Mouse (Mus musculus): ENCODE results near the gene Nlrc5. TPM values are rescaled to one million over a fixed set of nuclear protein-coding genes. Genes with fewer than 3 reads are reported as not detected.
A peak's percentile ranks its signal among the peaks of the same experiment; 100 is the strongest.

The Nlrc5 gene
- polyA plus RNA-seq, 1 experiment from 2014 or later = 0.37 TPM

GRCm38 (mm10) chr8:94473431-94473830 is 39.3 kb downstream of the Nlrc5 start:
- Histone ChIP-seq H3K4me1 (no peaks in the 10 kb centered on the region), H3K9me3 (no peaks in the 10 kb centered on the region), H3K4me3 (no peak overlapping the region), H3K4me2 (no peak overlapping the region), H3K27me3 (0 out of 2 replicates have a peak, but pooled peaks cover 3% of the 10 kb centered on the region), H3K27ac (no peak overlapping the region), H3K36me3 (no peaks in the 10 kb centered on the region), H3K9ac (no peak overlapping the region)
- no peak for ATAC-seq (ENCODE audit: insufficient number of reproducible peaks, insufficient read depth, low FRiP score, low TSS enrichment, low read depth)
- WGBS = 79% methylated on average over 21 of the region's 21 CpGs

- Histone ChIP-seq H3K9me3 (no peaks in the 10 kb centered on the region), H3K4me2 (no peak overlapping the region), H3K36me3 (no peaks in the 10 kb centered on the region), H3K27me3 (0 out of 2 replicates have a peak, but pooled peaks cover 3% of the 10 kb centered on the region), H3K4me3 (no peak overlapping the region), H3K9ac (no peak overlapping the region), H3K27ac (no peak overlapping the region), H3K4me1 (no peaks in the 10 kb centered on the region)
- ATAC-seq (ENCODE audit: insufficient number of reproducible peaks, insufficient read depth, low FRiP score, low TSS enrichment, low read depth) = no peak
- 78% methylated on average over 8 of the region's 8 CpGs for WGBS
Observed at GRCm38 (mm10) chr8:94475786-94476185, 41.6 kb downstream of the Nlrc5 start.

GRCm38 (mm10) chr8:94476846-94477245 is 42.7 kb downstream of the Nlrc5 start:
- no peak for ATAC-seq (ENCODE audit: insufficient number of reproducible peaks, insufficient read depth, low FRiP score, low TSS enrichment, low read depth)
- Histone ChIP-seq H3K36me3 (no peaks in the 10 kb centered on the region), H3K27ac (no peak overlapping the region), H3K9me3 (no peaks in the 10 kb centered on the region), H3K4me3 (no peak overlapping the region), H3K4me1 (no peaks in the 10 kb centered on the region), H3K27me3 (0 out of 2 replicates have a peak, but pooled peaks cover 3% of the 10 kb centered on the region), H3K4me2 (no peak overlapping the region), H3K9ac (no peak overlapping the region)
- WGBS = 80% methylated on average over 7 of the region's 7 CpGs

DNA sequence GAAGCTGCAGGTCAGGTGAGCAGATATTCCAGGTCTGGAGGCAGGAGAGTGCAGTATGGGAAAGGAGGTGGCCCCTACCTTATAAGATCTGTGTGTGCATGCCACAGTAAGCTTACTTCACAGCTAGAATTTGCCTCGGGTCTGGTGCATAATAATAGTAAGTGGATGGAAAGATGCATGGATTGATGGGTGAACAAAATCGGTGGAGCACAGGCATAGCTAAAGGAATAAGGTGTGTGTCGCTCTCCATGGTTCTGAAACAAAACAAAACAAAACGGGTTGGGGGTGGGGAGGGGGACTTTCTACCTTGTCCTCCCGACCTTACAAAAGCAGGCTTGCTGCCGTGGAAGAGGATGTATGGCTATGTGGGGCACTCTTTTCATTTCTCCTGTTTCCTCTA is 47.9 kb downstream of the Nlrc5 start:
- no peak for ATAC-seq (ENCODE audit: insufficient number of reproducible peaks, insufficient read depth, low FRiP score, low TSS enrichment, low read depth)
- Histone ChIP-seq H3K9me3 (no peaks in the 10 kb centered on the region), H3K27me3 (no peaks in the 10 kb centered on the region; the same call in 1 of the 2 replicates), H3K4me2 (no peak overlapping the region), H3K4me1 (no peaks in the 10 kb centered on the region), H3K36me3 (no peaks in the 10 kb centered on the region), H3K9ac (no peak overlapping the region), H3K4me3 (no peak overlapping the region), H3K27ac (no peak overlapping the region)
- whole genome bisulfite sequencing = 6% methylated on average over 6 of the region's 6 CpGs

- Histone ChIP-seq H3K9ac (no peak overlapping the region), H3K27ac (no peak overlapping the region), H3K4me1 (no peaks in the 10 kb centered on the region), H3K4me3 (no peak overlapping the region), H3K36me3 (no peaks in the 10 kb centered on the region), H3K9me3 (no peaks in the 10 kb centered on the region), H3K27me3 (no peaks in the 10 kb centered on the region; the same call in 1 of the 2 replicates), H3K4me2 (no peak overlapping the region)
- 71% methylated on average over 3 of the region's 3 CpGs for WGBS
- no peak for ATAC-seq (ENCODE audit: insufficient number of reproducible peaks, insufficient read depth, low FRiP score, low TSS enrichment, low read depth)
Observed at GRCm38 (mm10) chr8:94485288-94485687, 51.1 kb downstream of the Nlrc5 start.

- 15% methylated on average over 2 of the region's 2 CpGs for WGBS
- Histone ChIP-seq H3K27ac (no peak overlapping the region), H3K36me3 (no peaks in the 10 kb centered on the region), H3K9me3 (no peaks in the 10 kb centered on the region), H3K9ac (no peak overlapping the region), H3K27me3 (no peaks in the 10 kb centered on the region; the same call in 1 of the 2 replicates), H3K4me1 (no peaks in the 10 kb centered on the region), H3K4me2 (no peak overlapping the region), H3K4me3 (no peak overlapping the region)
- ATAC-seq (ENCODE audit: insufficient number of reproducible peaks, insufficient read depth, low FRiP score, low TSS enrichment, low read depth) = no peak
Observed at GRCm38 (mm10) chr8:94485882-94486281, 51.7 kb downstream of the Nlrc5 start.

DNA sequence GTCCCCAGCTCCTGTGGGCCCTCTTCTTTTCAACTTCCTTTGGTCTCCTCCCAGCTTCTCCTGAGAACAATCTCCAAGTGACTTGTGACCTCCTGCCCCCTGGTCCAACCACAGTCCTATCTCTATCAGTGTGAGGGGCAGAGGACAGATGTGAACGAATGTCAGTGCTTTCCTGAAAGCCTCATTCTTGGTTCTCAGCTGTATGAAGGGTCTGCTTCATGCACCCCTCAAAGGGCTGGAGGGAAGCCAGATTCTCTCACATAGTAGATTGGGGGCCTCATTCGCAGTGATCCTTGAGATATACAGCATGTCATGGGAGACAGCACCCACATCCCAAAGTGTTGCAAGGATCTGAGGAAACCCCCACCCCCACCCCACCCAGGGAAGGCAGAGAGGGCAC is 53.9 kb downstream of the Nlrc5 start:
- H3K27me3 ChIP-seq = no peaks in the 10 kb centered on the region; the same call in 1 of the 2 replicates
- ATAC-seq (ENCODE audit: insufficient number of reproducible peaks, insufficient read depth, low FRiP score, low TSS enrichment, low read depth) = no peak
- no peak overlapping the region for H3K27ac ChIP-seq
- no peaks in the 10 kb centered on the region for H3K9me3 ChIP-seq
- H3K4me3 ChIP-seq = no peak overlapping the region
- no peak overlapping the region for H3K9ac ChIP-seq
- whole genome bisulfite sequencing = 58% methylated on average over 2 of the region's 2 CpGs
- peaks cover 6% of the 10 kb centered on the region for H3K4me1 ChIP-seq
- H3K4me2 ChIP-seq = no peak overlapping the region
- no peaks in the 10 kb centered on the region for H3K36me3 ChIP-seq

GRCm38 (mm10) chr8:94489809-94490483 is 55.8 kb downstream of the Nlrc5 start:
- Histone ChIP-seq H3K4me1 (peaks cover 6% of the 10 kb centered on the region), H3K27me3 (no peaks in the 10 kb centered on the region), H3K9ac (no peak overlapping the region), H3K27ac (no peak overlapping the region), H3K4me3 (no peak overlapping the region), H3K36me3 (no peaks in the 10 kb centered on the region), H3K4me2 (no peak overlapping the region), H3K9me3 (no peaks in the 10 kb centered on the region)
- WGBS = 70% methylated on average over 4 of the region's 4 CpGs
- no peak for ATAC-seq (ENCODE audit: insufficient number of reproducible peaks, insufficient read depth, low FRiP score, low TSS enrichment, low read depth)

DNA sequence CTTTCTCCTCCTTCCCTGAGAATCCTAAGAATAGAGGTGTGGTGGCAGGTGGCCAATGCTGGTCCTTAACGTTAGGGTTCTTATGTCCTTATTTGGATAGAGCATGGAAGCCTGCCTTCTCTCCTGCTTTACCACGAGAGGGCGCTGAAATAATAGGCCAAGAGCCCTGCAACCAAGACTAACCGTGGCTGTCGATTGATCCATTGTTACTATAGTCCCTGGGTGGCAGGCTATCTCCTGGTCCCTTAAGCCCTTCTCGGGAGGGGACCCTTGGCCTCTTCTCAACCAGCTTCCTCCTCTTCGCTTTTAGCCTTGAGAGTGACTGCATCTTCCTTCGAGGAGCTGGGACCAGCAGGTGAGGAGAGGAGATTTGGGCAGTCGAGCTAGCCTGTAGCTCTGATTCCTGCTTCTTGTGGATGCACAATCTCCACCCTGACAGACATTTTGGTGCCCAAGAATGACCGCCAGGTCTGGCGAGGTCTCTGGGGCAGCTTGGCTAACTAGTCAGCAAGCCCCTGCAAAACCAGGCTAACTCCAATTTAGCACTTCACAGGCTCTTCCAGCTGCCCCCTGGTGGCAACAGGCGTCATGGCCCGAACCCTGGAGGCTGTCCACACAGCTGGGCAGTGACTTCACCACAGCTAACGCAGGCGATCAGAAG is 58.0 kb downstream of the Nlrc5 start:
- Histone ChIP-seq H3K27ac (no peak overlapping the region), H3K4me1 (peaks cover 6% of the 10 kb centered on the region), H3K4me2 (peak overlapping the region; percentile 71), H3K9me3 (no peaks in the 10 kb centered on the region), H3K9ac (peak overlapping the region; percentile 62), H3K4me3 (peak overlapping the region; percentile 36), H3K27me3 (no peaks in the 10 kb centered on the region), H3K36me3 (no peaks in the 10 kb centered on the region)
- WGBS = 6% methylated on average over 15 of the region's 15 CpGs
- no peak for ATAC-seq (ENCODE audit: insufficient number of reproducible peaks, insufficient read depth, low FRiP score, low TSS enrichment, low read depth)

DNA sequence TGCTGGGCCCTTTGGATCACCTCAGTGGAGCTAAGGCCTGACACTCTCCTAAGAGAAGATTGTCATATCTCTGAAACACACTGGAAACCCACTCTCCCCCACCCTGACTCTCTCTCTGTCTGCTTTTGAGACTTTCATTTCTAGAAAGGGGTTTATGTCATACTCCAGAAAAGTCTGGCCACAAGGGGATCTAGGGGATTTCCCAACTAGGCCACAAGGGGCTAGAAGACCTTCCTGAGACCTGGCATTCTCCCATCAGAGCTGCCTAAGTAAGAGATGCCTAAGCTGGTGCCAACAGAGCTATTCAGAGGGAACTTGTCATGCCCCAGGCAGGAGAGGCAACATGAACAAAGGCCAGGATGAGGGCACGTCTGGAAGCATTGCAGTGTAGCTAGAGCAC is 59.1 kb downstream of the Nlrc5 start:
- H3K9ac ChIP-seq = no peak overlapping the region
- no peaks in the 10 kb centered on the region for H3K9me3 ChIP-seq
- H3K36me3 ChIP-seq = no peaks in the 10 kb centered on the region
- no peak overlapping the region for H3K27ac ChIP-seq
- peaks cover 6% of the 10 kb centered on the region for H3K4me1 ChIP-seq
- H3K27me3 ChIP-seq = no peaks in the 10 kb centered on the region
- H3K4me3 ChIP-seq = no peak overlapping the region
- 31% methylated on average over 1 of the region's 1 CpGs for WGBS
- ATAC-seq (ENCODE audit: insufficient number of reproducible peaks, insufficient read depth, low FRiP score, low TSS enrichment, low read depth) = no peak
- no peak overlapping the region for H3K4me2 ChIP-seq

- Histone ChIP-seq H3K9ac (no peak overlapping the region), H3K9me3 (no peaks in the 10 kb centered on the region), H3K4me2 (no peak overlapping the region), H3K27ac (no peak overlapping the region), H3K4me3 (no peak overlapping the region), H3K36me3 (no peaks in the 10 kb centered on the region), H3K27me3 (peaks cover 4% of the 10 kb centered on the region; the same call in 1 of the 2 replicates), H3K4me1 (peaks cover 6% of the 10 kb centered on the region; the same call in 1 of the 2 replicates)
- 53% methylated on average over 5 of the region's 5 CpGs for WGBS
- ATAC-seq (ENCODE audit: insufficient number of reproducible peaks, insufficient read depth, low FRiP score, low TSS enrichment, low read depth) = no peak
Observed at GRCm38 (mm10) chr8:94515430-94516208, 81.5 kb downstream of the Nlrc5 start.

Measured in embryonic facial prominence, embryonic 13.5 days (tissue).